In the genomic region with DNA sequence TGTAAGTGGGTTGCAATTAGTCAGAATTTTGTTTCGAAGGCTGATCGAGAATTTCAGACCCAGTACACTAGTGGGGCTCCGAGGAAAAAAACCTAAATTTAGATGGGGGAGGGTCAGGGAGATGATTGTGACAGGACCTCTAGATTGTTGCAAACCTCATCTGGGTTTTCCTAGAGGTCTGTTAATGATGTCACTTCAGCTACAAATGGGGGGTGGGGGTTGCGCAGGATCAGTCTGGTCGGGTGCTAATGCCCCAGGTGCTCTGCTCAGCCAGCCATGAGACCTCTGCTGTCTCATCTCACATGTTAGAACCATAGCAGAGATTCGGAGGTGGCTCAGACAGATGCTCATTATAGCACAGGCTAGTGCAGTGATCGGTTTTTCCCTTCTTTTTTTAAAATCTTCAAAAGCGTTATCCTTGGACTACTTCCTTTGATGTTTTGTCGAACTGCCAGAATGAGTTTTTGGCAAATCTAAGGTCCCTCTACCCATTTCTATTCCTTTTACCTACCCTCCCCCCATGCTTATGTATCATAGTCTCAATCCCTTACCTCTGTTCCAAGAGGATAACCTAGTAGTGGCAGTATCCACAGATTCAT, we compare ENCODE assay signal across 27 mouse cellular contexts.
DNase-seq lines count a peak whose midpoint lies in the region; ATAC-seq and TF ChIP-seq lines count a peak whose summit lies in the region.
"Had no signal": no experiment of that assay in that cellular context is flagged by ENCODE, and none has a peak within 500 bp of the region (broad histone marks: within the 10 kb centered on the region; RNA-seq: fewer than 3 reads in every experiment).

No protein-coding gene starts in this region.

- TF ChIP-seq CTCF in CH12.LX (conservative IDR thresholded peaks at IDR 0.05 in 1 of 2, IDR thresholded peaks at IDR 0.05 in 1 of 2; ENCODE audit: low read depth in 2 of 2, low read length in 2 of 2) = no peak

- dilution Hi-C loops in CH12.LX (cut with MboI; ENCODE audit: extremely low pct_ligation_motif_present, extremely low pct_unique_long_range_greater_than_20kb, low sequenced_read_pairs) = no loop called here

- ATAC-seq in midbrain, embryonic 11.5 days (ENCODE audit: low FRiP score) = no peak
- no peak for ATAC-seq in midbrain, embryonic 14.5 days (ENCODE audit: low FRiP score, low TSS enrichment)
- ATAC-seq: forebrain, embryonic 13.5 days; forebrain, embryonic 16.5 days; hindbrain, postnatal 0 days; inflammation-experienced regulatory T-cells, adult 6 months; Patski had no signal

- 85% methylated on average over 9 of the region's 9 CpGs for WGBS in midbrain, embryonic 11.5 days
- WGBS in midbrain, embryonic 14.5 days = 83% methylated on average over 9 of the region's 9 CpGs

- no peaks in the 10 kb centered on the region for H3K4me1 ChIP-seq in midbrain, embryonic 11.5 days (ENCODE audit: control insufficient read depth, insufficient read depth, low read length)
- H3K4me1 ChIP-seq in midbrain, embryonic 14.5 days (ENCODE audit: control insufficient read depth, insufficient read depth, low read length) = no peaks in the 10 kb centered on the region
- H3K4me1 ChIP-seq in CH12.LX (ENCODE audit: control insufficient read depth in 1 of 2, insufficient read depth in 2 of 2) = peaks cover 0 to 53% of the 10 kb centered on the region in 2 experiments; a peak in 3 of 4 replicates
- H3K4me1 ChIP-seq: forebrain, embryonic 10.5 days; forebrain, embryonic 13.5 days had no signal

- no peaks in the 10 kb centered on the region for H3K9me3 ChIP-seq in midbrain, embryonic 11.5 days (ENCODE audit: control insufficient read depth, low read length)
- no peaks in the 10 kb centered on the region for H3K9me3 ChIP-seq in midbrain, embryonic 14.5 days (ENCODE audit: control insufficient read depth, low read length)
- H3K9me3 ChIP-seq in CH12.LX (replicated peaks; ENCODE audit: low read length) = no peaks in the 10 kb centered on the region
- H3K9me3 ChIP-seq: forebrain, embryonic 10.5 days; forebrain, embryonic 13.5 days; G1E; heart, embryonic 10.5 days; heart, embryonic 13.5 days had no signal

- no peak overlapping the region for H3K27ac ChIP-seq in midbrain, embryonic 11.5 days (ENCODE audit: low read depth, low read length)
- no peak overlapping the region for H3K27ac ChIP-seq in midbrain, embryonic 14.5 days (replicated peaks; ENCODE audit: low read depth, low read length)
- H3K27ac ChIP-seq in CH12.LX (ENCODE audit: insufficient read depth, low read depth) = no peak overlapping the region
- H3K27ac ChIP-seq: forebrain, embryonic 10.5 days; forebrain, embryonic 13.5 days; heart, adult 2 months; heart, embryonic 10.5 days; heart, embryonic 13.5 days; hindbrain, embryonic 14.5 days; hindbrain, postnatal 0 days had no signal

- H3K36me3 ChIP-seq in midbrain, embryonic 11.5 days (ENCODE audit: control insufficient read depth, insufficient read depth, low read length) = no peaks in the 10 kb centered on the region
- H3K36me3 ChIP-seq in midbrain, embryonic 14.5 days (ENCODE audit: control insufficient read depth, insufficient read depth, low read length) = no peaks in the 10 kb centered on the region
- H3K36me3 ChIP-seq in CH12.LX (replicated peaks in 1 of 2; ENCODE audit: control insufficient read depth in 1 of 2, insufficient read depth in 1 of 2, low read length in 1 of 2) = no peaks in the 10 kb centered on the region
- H3K36me3 ChIP-seq: forebrain, embryonic 10.5 days; G1E; heart, embryonic 10.5 days; heart, embryonic 13.5 days had no signal

- no peak overlapping the region for H3K9ac ChIP-seq in midbrain, embryonic 11.5 days (ENCODE audit: low read length)
- H3K9ac ChIP-seq in midbrain, embryonic 14.5 days (replicated peaks; ENCODE audit: low read length) = no peak overlapping the region
- H3K9ac ChIP-seq in CH12.LX (ENCODE audit: insufficient read depth, low read depth) = no peak overlapping the region
- H3K9ac ChIP-seq: forebrain, embryonic 13.5 days; heart, embryonic 13.5 days; hindbrain, embryonic 14.5 days had no signal

- no peak overlapping the region for H3K4me3 ChIP-seq in midbrain, embryonic 11.5 days (ENCODE audit: low read depth, low read length)
- no peak overlapping the region for H3K4me3 ChIP-seq in midbrain, embryonic 14.5 days (replicated peaks; ENCODE audit: low read depth, low read length)
- no peak overlapping the region for H3K4me3 ChIP-seq in CH12.LX (replicated peaks in 1 of 3; ENCODE audit: low read depth in 2 of 3, low read length in 2 of 3, poor library complexity in 1 of 3)
- H3K4me3 ChIP-seq: forebrain, embryonic 10.5 days; forebrain, embryonic 13.5 days; heart, adult 2 months; heart, embryonic 10.5 days; heart, embryonic 13.5 days had no signal

- in situ Hi-C loops in CH12.LX (cut with MboI; ENCODE audit: low pct_ligation_motif_present, low pct_unique_long_range_greater_than_20kb, low sequenced_read_pairs) = no loop called here

- TF ChIP-seq RAD21 in CH12.LX (IDR thresholded peaks at IDR 0.05; ENCODE audit: low read depth, low read length) = no peak; the same call in 1 of the 2 replicates

- TF ChIP-seq POLR2A in CH12.LX (IDR thresholded peaks at IDR 0.05; ENCODE audit: low read depth, low read length) = no peak

- no peak overlapping the region for H3K4me2 ChIP-seq in midbrain, embryonic 11.5 days
- H3K4me2 ChIP-seq in midbrain, embryonic 14.5 days (ENCODE audit: low read length) = no peak overlapping the region
- peak overlapping the region; percentile 77; the same call in 1 of the 2 replicates for H3K4me2 ChIP-seq in CH12.LX (ENCODE audit: insufficient read depth, low read depth, poor library complexity, severe bottlenecking)
- H3K4me2 ChIP-seq: forebrain, embryonic 13.5 days; heart, embryonic 13.5 days; hindbrain, embryonic 14.5 days had no signal

- no peaks in the 10 kb centered on the region for H3K27me3 ChIP-seq in midbrain, embryonic 11.5 days (ENCODE audit: control insufficient read depth, insufficient read depth, low read length)
- H3K27me3 ChIP-seq in midbrain, embryonic 14.5 days (ENCODE audit: control insufficient read depth, insufficient read depth, low read length) = no peaks in the 10 kb centered on the region
- H3K27me3 ChIP-seq in CH12.LX (replicated peaks) = no peaks in the 10 kb centered on the region
- H3K27me3 ChIP-seq: forebrain, embryonic 13.5 days; heart, embryonic 13.5 days; Patski had no signal

- TF ChIP-seq EP300 in CH12.LX (IDR thresholded peaks at IDR 0.05; ENCODE audit: low read length) = 0 out of 2 replicates have a peak, but pooled peaks have one; percentile 29

- H3K79me2 ChIP-seq in CH12.LX (replicated peaks; ENCODE audit: control insufficient read depth, extremely low read depth, insufficient read depth, poor library complexity, severe bottlenecking) = no peaks in the 10 kb centered on the region

- peak; percentile 65 for DNase-seq in midbrain, embryonic 11.5 days (ENCODE audit: low spot score, missing footprints)
- DNase-seq in midbrain, embryonic 14.5 days = no peak
- peak; percentile 43 for DNase-seq in A20 (ENCODE audit: low read depth, low spot score)
- DNase-seq in CH12.LX (ENCODE audit: extremely low read depth) = peak; percentile 69
- peak; percentile 55 for DNase-seq in telencephalon, adult 2 months (ENCODE audit: low read depth, low spot score)
- DNase-seq in frontal cortex, postnatal 25 days (ENCODE audit: low spot score in 2 of 2) = no peak
- DNase-seq: adrenal gland, postnatal 10 days; adrenal gland, postnatal 36 days; cerebellum, adult 11-12 months; cerebellum, adult 8-10 months; cerebellum, postnatal 10 days; cerebellum, postnatal 36 days; gastrocnemius, postnatal 10 days; gastrocnemius, postnatal 36 days; heart, adult 2 months; heart, postnatal 14 days; heart, postnatal 4 days had no signal

TF ChIP-seq in CH12.LX, 34 proteins besides CTCF, POLR2A, EP300 and RAD21:
- TF ChIP-seq JUN (IDR thresholded peaks at IDR 0.05; ENCODE audit: insufficient read depth, low read depth, low read length) (no peak), NELFE (IDR thresholded peaks at IDR 0.05; ENCODE audit: low read depth, low read length) (no peak), ELF1 (IDR thresholded peaks at IDR 0.05; ENCODE audit: low read depth, low read length) (no peak), MEF2A (IDR thresholded peaks at IDR 0.05; ENCODE audit: borderline replicate concordance, low read depth, low read length) (0 out of 2 replicates have a peak, but pooled peaks have one; percentile 10), SMC3 (IDR thresholded peaks at IDR 0.05; ENCODE audit: low read depth, low read length) (no peak), TCF12 (IDR thresholded peaks at IDR 0.05; ENCODE audit: low read depth, low read length) (peak; percentile 24; the same call in 1 of the 2 replicates), ZMIZ1 (IDR thresholded peaks at IDR 0.05; ENCODE audit: low read depth, low read length) (no peak), POLR2AphosphoS2 (IDR thresholded peaks at IDR 0.05; ENCODE audit: low read depth, low read length) (no peak), HCFC1 (IDR thresholded peaks at IDR 0.05; ENCODE audit: low read depth, low read length) (no peak), MXI1 (IDR thresholded peaks at IDR 0.05; ENCODE audit: low read depth, low read length) (no peak), NRF1 (IDR thresholded peaks at IDR 0.05; ENCODE audit: low read depth, low read length) (peak; percentile 47; the same call in 1 of the 2 replicates), JUND (conservative IDR thresholded peaks at IDR 0.05; ENCODE audit: low read depth, low read length) (no peak), RCOR1 (conservative IDR thresholded peaks at IDR 0.05; ENCODE audit: low read depth, low read length) (no peak), ETS1 (conservative IDR thresholded peaks at IDR 0.05; ENCODE audit: low read depth, low read length) (peak; percentile 80), MYC (IDR thresholded peaks at IDR 0.05; ENCODE audit: low read depth, low read length) (0 out of 2 replicates have a peak, but pooled peaks have one; percentile 28), KAT2A (IDR thresholded peaks at IDR 0.05; ENCODE audit: insufficient replicate concordance, low read length) (no peak), MAZ (IDR thresholded peaks at IDR 0.05; ENCODE audit: low read depth, low read length) (no peak), PAX5 (IDR thresholded peaks at IDR 0.05; ENCODE audit: low read length) (no peak), BHLHE40 (IDR thresholded peaks at IDR 0.05; ENCODE audit: low read depth, low read length) (peak; percentile 70), SIN3A (IDR thresholded peaks at IDR 0.05; ENCODE audit: low read length) (no peak), USF2 (conservative IDR thresholded peaks at IDR 0.05; ENCODE audit: low read depth, low read length) (no peak), CHD1 (IDR thresholded peaks at IDR 0.05; ENCODE audit: low read depth, low read length) (no peak), MAFK (IDR thresholded peaks at IDR 0.05; ENCODE audit: insufficient replicate concordance, low read length) (no peak), TBP (conservative IDR thresholded peaks at IDR 0.05; ENCODE audit: low read depth, low read length) (no peak), ZKSCAN1 (IDR thresholded peaks at IDR 0.05; ENCODE audit: borderline replicate concordance, low read depth, low read length) (no peak), UBTF (IDR thresholded peaks at IDR 0.05; ENCODE audit: low read depth, low read length) (no peak)

Comparison
In these comparisons a context has a peak if more than half of its experiments do, and no peak if none do; other contexts are left out.
1. DNase-seq: peak in midbrain, embryonic 11.5 days (single experiment), A20 (single experiment), CH12.LX (single experiment) and telencephalon, adult 2 months (single experiment); none in midbrain, embryonic 14.5 days (single experiment) and frontal cortex, postnatal 25 days (0 of 2).